Mouse (Mus musculus): ENCODE measurements around the gene Slc39a1. TPM values are rescaled to one million over a fixed set of nuclear protein-coding genes. Genes with fewer than 3 reads are reported as not detected.
A peak's percentile ranks its signal among the peaks of the same experiment; 100 is the strongest.

Slc39a1 gene
- polyA plus RNA-seq, 1 experiment = 43.3 TPM

- WGBS = 4% methylated on average over 2 of the region's 2 CpGs
- peak overlapping the region; percentile 92; the same call in 1 of the 2 replicates for H3K27ac ChIP-seq (ENCODE audit: insufficient read depth, low read length)
- peak overlapping the region; percentile 87 for H3K4me3 ChIP-seq (ENCODE audit: extremely low read depth, insufficient read depth, insufficient read length)
- H3K27me3 ChIP-seq (ENCODE audit: control insufficient read depth, insufficient read depth, low read length) = no peaks in the 10 kb centered on the region
- DNase-seq (ENCODE audit: low read depth in 1 of 2, low spot score in 2 of 2) = no peak
- TF ChIP-seq CTCF (IDR thresholded peaks at IDR 0.05; ENCODE audit: extremely low read depth, insufficient read depth, insufficient read length, insufficient replicate concordance) (no peak), POLR2A (IDR thresholded peaks at IDR 0.05; ENCODE audit: low read depth, low read length) (no peak)
- H3K4me1 ChIP-seq (ENCODE audit: control insufficient read depth, insufficient read depth, insufficient read length) = peaks cover 4% of the 10 kb centered on the region; the same call in 1 of the 2 replicates
- H3K36me3 ChIP-seq (ENCODE audit: control insufficient read depth, insufficient read depth, low read length) = peaks cover 31% of the 10 kb centered on the region
These were observed 7.2 kb downstream of the Slc39a1 start for GRCm38 (mm10) chr3:90255194-90255565.

- DNase-seq (ENCODE audit: low read depth in 1 of 2, low spot score in 2 of 2) = no peak
- H3K27me3 ChIP-seq (ENCODE audit: control insufficient read depth, insufficient read depth, low read length) = no peaks in the 10 kb centered on the region
- peaks cover 4% of the 10 kb centered on the region; the same call in 1 of the 2 replicates for H3K4me1 ChIP-seq (ENCODE audit: control insufficient read depth, insufficient read depth, insufficient read length)
- H3K4me3 ChIP-seq (ENCODE audit: extremely low read depth, insufficient read depth, insufficient read length) = no peak overlapping the region
- 93% methylated on average over 14 of the region's 14 CpGs for WGBS
- H3K27ac ChIP-seq (ENCODE audit: insufficient read depth, low read length) = no peak overlapping the region
- TF ChIP-seq CTCF (IDR thresholded peaks at IDR 0.05; ENCODE audit: extremely low read depth, insufficient read depth, insufficient read length, insufficient replicate concordance) (no peak), POLR2A (IDR thresholded peaks at IDR 0.05; ENCODE audit: low read depth, low read length) (no peak)
- H3K36me3 ChIP-seq (ENCODE audit: control insufficient read depth, insufficient read depth, low read length) = peaks cover 34% of the 10 kb centered on the region
These were observed 7.9 kb downstream of the Slc39a1 start for GRCm38 (mm10) chr3:90255784-90256353.

- no peaks in the 10 kb centered on the region for H3K27me3 ChIP-seq (ENCODE audit: control insufficient read depth, insufficient read depth, low read length)
These were observed 9.0 kb downstream of the Slc39a1 start for GRCm38 (mm10) chr3:90256731-90257530.

GRCm38 (mm10) chr3:90258521-90258920 lies 10.5 kb downstream of the Slc39a1 start:
- Histone ChIP-seq H3K4me1 (ENCODE audit: control insufficient read depth, insufficient read depth, insufficient read length) (peaks cover 12% of the 10 kb centered on the region; the same call in 1 of the 2 replicates), H3K27me3 (ENCODE audit: control insufficient read depth, insufficient read depth, low read length) (no peaks in the 10 kb centered on the region), H3K36me3 (ENCODE audit: control insufficient read depth, insufficient read depth, low read length) (peaks cover 48% of the 10 kb centered on the region), H3K27ac (ENCODE audit: insufficient read depth, low read length) (no peak overlapping the region), H3K4me3 (ENCODE audit: extremely low read depth, insufficient read depth, insufficient read length) (no peak overlapping the region)
- WGBS = 90% methylated on average over 4 of the region's 4 CpGs
- DNase-seq (ENCODE audit: low read depth in 1 of 2, low spot score in 2 of 2) = no peak
- no peak for TF ChIP-seq CTCF (IDR thresholded peaks at IDR 0.05; ENCODE audit: extremely low read depth, insufficient read depth, insufficient read length, insufficient replicate concordance)
- no peak for TF ChIP-seq POLR2A (IDR thresholded peaks at IDR 0.05; ENCODE audit: low read depth, low read length)

More at GRCm38 (mm10) chr3:90256731-90257530, 9.0 kb downstream of the Slc39a1 start:
- Histone ChIP-seq H3K27ac (ENCODE audit: insufficient read depth, low read length) (no peak overlapping the region), H3K36me3 (ENCODE audit: control insufficient read depth, insufficient read depth, low read length) (peaks cover 38% of the 10 kb centered on the region), H3K4me3 (ENCODE audit: extremely low read depth, insufficient read depth, insufficient read length) (no peak overlapping the region), H3K4me1 (ENCODE audit: control insufficient read depth, insufficient read depth, insufficient read length) (peaks cover 4% of the 10 kb centered on the region; the same call in 1 of the 2 replicates)
- WGBS = 91% methylated on average over 19 of the region's 19 CpGs
- no peak for DNase-seq (ENCODE audit: low read depth in 1 of 2, low spot score in 2 of 2)
- TF ChIP-seq POLR2A (IDR thresholded peaks at IDR 0.05; ENCODE audit: low read depth, low read length) (no peak), CTCF (IDR thresholded peaks at IDR 0.05; ENCODE audit: extremely low read depth, insufficient read depth, insufficient read length, insufficient replicate concordance) (no peak)

GRCm38 (mm10) chr3:90263121-90263771 lies 15.3 kb downstream of the Slc39a1 start:
- Histone ChIP-seq H3K27me3 (ENCODE audit: control insufficient read depth, insufficient read depth, low read length) (no peaks in the 10 kb centered on the region), H3K4me1 (ENCODE audit: control insufficient read depth, insufficient read depth, insufficient read length) (peaks cover 23% of the 10 kb centered on the region; the same call in 1 of the 2 replicates), H3K27ac (ENCODE audit: insufficient read depth, low read length) (peak overlapping the region; percentile 48), H3K4me3 (ENCODE audit: extremely low read depth, insufficient read depth, insufficient read length) (no peak overlapping the region), H3K36me3 (ENCODE audit: control insufficient read depth, insufficient read depth, low read length) (peaks cover 47% of the 10 kb centered on the region)
- no peak for DNase-seq (ENCODE audit: low read depth in 1 of 2, low spot score in 2 of 2)
- TF ChIP-seq POLR2A (IDR thresholded peaks at IDR 0.05; ENCODE audit: low read depth, low read length) (no peak), CTCF (IDR thresholded peaks at IDR 0.05; ENCODE audit: extremely low read depth, insufficient read depth, insufficient read length, insufficient replicate concordance) (no peak)
- 91% methylated on average over 5 of the region's 5 CpGs for WGBS

GRCm38 (mm10) chr3:90264687-90265033 lies 16.7 kb downstream of the Slc39a1 start:
- DNase-seq (ENCODE audit: low read depth in 1 of 2, low spot score in 2 of 2) = peak in 1 of 2 experiments; percentile 81
- peaks cover 23% of the 10 kb centered on the region; the same call in 1 of the 2 replicates for H3K4me1 ChIP-seq (ENCODE audit: control insufficient read depth, insufficient read depth, insufficient read length)
- no peaks in the 10 kb centered on the region for H3K27me3 ChIP-seq (ENCODE audit: control insufficient read depth, insufficient read depth, low read length)
- peaks cover 47% of the 10 kb centered on the region for H3K36me3 ChIP-seq (ENCODE audit: control insufficient read depth, insufficient read depth, low read length)
- WGBS = 8% methylated on average over 10 of the region's 10 CpGs
- H3K27ac ChIP-seq (ENCODE audit: insufficient read depth, low read length) = peak overlapping the region; percentile 98
- peak overlapping the region; percentile 68; the same call in 1 of the 2 replicates for H3K4me3 ChIP-seq (ENCODE audit: extremely low read depth, insufficient read depth, insufficient read length)
- TF ChIP-seq CTCF (IDR thresholded peaks at IDR 0.05; ENCODE audit: extremely low read depth, insufficient read depth, insufficient read length, insufficient replicate concordance) (no peak), POLR2A (IDR thresholded peaks at IDR 0.05; ENCODE audit: low read depth, low read length) (peak; percentile 49; the same call in 1 of the 2 replicates)

Measured in spleen, adult 2 months (tissue).